Mouse (Mus musculus) liver, embryonic 14.5 days (tissue): Measurements from ENCODE around the gene Gm8122.
"Not testable (repeated sequence)": the region's sequence is repeated elsewhere in the genome, so short reads cannot be mapped to it uniquely, and the experiment has no call there.

Experiments used
- CTCF ChIP-seq: IDR thresholded peaks from 2 replicates; pipeline ENCODE4 v1.5.1; 2016; ENCODE audit warnings: antibody characterized with exemption, low read depth, control low read depth
- EP300 ChIP-seq: IDR thresholded peaks from 2 replicates; pipeline ENCODE4 v1.6.1; 2016; ENCODE audit warnings: antibody characterized with exemption, low read depth

GRCm38 (mm10) chr14:43278681-43279080 is 43.6 kb upstream of the Gm8122 start:
- TF ChIP-seq CTCF, EP300: not testable (repeated sequence)
